Mouse (Mus musculus): Measurements from ENCODE around the gene Fat3. TPM values are rescaled to one million over a fixed set of nuclear protein-coding genes. Genes with fewer than 3 reads are reported as not detected.
A peak's percentile ranks its signal among the peaks of the same experiment; 100 is the strongest.

The Fat3 gene
- total RNA-seq, 2 experiments from 2014 or later: 0.57 to 0.70 TPM

DNA sequence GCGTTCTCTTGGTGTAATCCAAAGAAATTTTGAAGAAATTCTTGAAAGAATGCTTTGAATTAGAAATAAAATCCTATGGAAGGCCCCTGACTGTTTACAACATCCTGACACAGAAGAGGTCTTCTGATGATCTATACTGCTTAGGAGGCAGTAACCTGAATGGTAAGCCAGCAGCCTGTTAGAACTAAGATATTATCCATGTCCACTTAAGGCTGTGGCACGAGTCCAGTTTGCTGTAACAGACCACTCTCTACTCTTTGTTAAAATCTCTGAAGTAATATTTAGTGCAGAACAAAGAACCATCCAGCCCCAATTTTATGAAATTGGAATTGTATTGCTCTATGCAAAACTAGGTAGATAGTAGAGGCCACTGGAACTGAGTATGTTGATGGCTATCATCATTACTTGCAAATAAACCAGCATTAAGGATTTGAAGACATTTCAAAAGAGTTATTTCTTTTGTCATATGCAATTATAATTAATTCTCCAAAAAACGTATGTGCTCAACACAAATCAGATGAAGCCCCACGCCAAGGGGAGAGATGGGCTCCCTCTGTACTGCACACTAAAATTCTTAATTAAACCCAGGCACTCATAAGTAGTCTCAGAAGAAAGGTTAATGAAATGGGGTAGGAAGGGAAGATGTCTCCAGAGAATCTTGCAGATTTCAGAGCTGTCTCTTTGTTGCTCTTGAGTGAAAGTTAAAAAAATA lies 230.9 kb downstream of the Fat3 start:
- DNase-seq (ENCODE audit: low spot score): no peak
- intact Hi-C loops (cut with DNase I): no loop called here

DNA sequence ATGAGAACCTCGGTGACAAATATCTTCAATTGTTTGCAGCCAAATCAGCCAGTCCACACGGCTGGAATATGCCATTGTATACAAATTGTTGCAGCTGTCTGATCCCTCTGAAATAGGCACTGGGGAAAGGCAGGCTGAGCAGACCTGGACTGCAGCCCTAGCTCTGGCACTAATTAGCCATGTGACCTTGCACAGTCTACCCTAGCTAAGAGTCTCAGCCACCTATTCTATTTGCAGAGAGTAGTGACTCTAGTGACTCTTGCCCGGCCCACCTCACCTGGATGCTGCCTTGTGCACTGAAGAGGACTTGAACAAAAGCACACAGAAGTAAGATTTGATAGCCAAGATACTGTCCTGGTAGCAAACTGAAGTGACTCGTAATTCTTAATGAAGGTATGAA lies 235.6 kb downstream of the Fat3 start:
- no peak for DNase-seq (ENCODE audit: low spot score)
- intact Hi-C loops (cut with DNase I): no loop called here

DNA sequence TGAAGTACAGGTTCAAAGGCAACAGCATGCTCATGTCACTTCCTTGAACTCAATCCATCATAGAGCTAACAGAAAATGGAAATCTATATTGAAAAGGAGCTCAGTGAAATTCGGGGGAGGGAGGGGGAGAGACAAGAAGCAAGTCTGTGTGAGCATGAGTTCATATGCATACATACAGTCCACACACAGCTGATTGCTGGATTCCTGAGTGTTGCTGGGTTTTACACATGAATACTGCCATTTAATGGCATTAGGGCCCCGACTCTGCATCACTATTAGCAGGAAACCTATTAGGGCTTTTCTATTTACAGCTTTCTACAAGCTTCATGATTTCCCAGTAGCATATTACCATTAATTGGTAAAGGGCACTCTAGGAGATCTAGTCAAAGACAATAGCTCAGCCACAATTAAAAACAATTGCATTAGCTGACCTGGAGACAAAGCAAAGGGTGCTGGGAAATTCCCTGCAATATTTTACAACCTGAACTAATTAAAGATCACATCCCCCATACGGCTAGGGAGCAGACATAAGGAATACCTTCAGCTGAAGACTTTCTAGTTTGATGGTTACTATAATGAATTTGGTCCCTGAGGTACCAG lies 243.7 kb downstream of the Fat3 start:
- intact Hi-C loops (cut with DNase I): no loop called here
- no peak for DNase-seq (ENCODE audit: low spot score)

DNA sequence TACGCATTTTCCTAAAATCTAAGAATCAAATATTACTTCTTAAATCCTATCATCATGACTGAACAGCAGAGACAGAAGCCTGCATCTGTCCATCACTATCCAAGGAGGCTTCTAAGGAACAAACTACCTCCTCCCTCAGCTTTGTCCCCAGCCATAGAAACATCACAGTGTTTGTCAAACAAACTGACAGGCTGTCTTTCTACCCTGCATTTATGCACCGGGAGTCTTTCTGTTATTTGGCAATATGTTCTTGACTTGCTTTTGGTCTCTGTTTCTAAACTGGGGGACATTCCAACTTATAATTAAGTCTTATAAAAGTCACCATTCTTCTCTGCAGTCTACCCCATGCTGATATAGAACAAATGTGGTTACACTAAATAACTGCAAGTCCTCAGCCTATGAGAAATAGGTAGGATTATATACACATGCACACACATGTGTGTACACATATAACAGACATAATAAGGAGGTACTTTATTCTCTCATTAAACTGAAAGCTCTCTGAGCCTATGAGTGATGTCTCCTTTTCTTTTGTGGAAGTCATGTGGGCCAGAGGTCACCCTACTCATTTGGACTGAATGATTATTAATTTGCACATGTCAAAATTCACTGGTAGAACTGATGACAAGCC lies 244.4 kb downstream of the Fat3 start:
- DNase-seq (ENCODE audit: low spot score): no peak
- intact Hi-C loops (cut with DNase I): no loop called here

DNA sequence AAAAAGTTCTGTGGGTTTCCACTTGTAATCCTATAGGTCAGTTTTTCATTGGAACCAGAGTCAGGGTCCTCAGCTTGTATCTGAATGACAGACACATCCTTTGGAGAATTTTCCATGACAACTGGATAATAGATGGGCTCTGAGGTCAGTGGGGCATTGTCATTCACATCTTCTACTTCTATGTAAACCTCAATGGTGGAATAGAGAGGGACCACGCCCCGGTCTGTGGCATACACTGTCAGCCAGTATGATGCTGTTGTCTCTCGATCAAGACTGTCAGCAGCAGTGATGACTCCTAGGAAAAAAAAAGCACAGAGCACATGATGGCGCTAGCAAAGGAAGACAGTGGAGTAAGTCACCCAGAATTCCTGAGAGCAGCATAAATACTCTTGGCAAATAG lies 254.3 kb downstream of the Fat3 start:
- no peak for DNase-seq (ENCODE audit: low spot score)
- intact Hi-C loops (cut with DNase I): no loop called here

DNA sequence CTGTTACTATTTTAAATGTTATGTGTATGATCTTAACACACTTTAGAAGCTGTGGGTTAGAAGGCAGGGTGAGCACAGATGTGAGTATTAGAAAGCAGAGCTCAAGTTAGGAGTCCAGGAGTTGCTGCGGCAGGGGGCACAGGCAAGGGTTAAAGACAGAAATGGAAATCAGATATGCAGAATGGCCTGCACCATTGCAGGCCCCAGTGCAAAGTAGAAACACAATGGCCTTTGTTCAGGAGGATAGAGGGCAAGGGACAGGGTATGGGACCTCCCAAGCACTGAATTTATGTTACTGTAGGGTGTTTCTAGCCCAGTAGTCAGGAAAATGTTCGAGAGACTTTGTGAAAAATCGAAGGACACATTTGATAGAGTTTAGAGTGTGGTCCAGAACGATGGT lies 269.5 kb downstream of the Fat3 start:
- DNase-seq (ENCODE audit: low spot score): no peak
- intact Hi-C loops (cut with DNase I): no loop called here

DNA sequence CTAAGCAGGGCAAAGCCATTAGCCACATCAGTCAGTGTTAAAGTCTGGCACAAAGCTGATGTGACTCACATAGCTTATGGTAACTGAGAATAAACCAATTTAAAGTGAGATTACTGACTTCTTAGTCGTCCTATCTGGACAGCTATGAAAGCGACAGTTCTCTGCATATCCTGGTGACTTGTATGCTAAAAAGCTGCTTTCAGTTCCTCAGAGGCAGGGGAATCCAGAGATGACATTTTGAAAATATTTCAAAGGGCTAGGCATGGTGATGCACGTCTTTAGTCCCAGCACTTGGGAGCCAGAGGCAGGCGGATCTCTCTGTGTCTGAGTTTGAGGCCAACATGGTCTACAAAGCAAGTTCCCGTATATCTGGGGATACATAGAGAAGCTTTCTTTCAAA lies 272.2 kb downstream of the Fat3 start:
- intact Hi-C loops (cut with DNase I): no loop called here

DNA sequence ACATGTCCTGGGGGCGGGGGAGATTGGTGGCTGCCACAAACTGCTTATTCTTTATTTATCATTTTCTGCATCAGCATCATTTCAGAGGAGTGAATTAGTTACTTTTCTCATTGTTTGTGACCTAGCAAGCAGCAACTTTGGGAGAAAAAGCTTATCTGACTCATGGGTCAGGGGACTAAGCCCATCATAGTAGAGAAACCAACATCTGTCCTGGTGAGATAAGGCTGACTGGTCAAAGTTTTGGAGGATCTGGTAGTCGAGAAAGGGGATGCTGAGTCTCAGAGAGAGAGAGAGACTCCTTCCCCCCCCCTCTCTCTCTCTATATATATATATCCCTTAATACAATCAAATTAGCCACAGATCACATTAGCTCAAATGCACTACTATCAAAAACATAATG lies 273.7 kb downstream of the Fat3 start:
- intact Hi-C loops (cut with DNase I): no loop called here
- no peak for DNase-seq (ENCODE audit: low spot score)

More for the DNA sequence above, 272.2 kb downstream of the Fat3 start:
- DNase-seq (ENCODE audit: low spot score): no peak

DNA sequence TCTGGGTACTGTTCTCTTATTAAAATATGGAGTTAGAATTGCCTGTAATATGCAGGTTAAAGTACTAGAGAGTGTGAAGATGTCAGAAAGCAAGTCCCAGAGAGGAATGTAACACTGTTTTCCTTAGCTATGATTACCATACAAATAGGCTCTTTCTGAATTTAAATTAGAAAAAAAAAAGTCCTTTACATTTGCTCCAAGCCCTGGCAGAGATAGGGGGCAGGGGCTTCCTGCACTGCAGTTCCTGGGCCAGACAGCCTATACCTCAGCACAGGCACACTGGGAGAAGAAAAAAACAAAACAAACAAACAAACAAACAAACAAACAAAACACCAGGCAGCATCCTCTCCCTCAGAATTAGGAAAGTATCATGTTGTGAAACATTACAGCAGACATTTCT lies 274.5 kb downstream of the Fat3 start:
- intact Hi-C loops (cut with DNase I): no loop called here
- no peak for DNase-seq (ENCODE audit: low spot score)

DNA sequence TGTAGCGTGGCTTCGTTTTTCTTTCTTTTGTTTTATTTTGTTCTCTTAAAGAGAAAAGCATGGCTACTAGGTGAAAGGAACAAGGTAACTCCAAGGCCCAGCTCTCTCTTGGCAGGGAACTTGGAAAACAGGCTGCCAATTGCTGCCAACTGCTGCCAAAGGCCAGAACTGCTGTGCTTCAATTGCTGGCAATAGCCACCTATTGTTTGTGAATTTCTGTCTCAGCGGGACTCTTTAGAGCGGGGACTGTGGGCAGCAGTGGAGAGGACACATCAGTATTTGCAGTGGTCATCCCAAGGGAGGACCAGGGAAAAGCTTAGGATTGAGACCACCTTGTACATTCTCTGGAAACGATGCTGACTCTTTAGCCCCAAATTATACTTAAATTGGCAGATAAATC lies 279.2 kb downstream of the Fat3 start:
- intact Hi-C loops (cut with DNase I): no loop called here

DNA sequence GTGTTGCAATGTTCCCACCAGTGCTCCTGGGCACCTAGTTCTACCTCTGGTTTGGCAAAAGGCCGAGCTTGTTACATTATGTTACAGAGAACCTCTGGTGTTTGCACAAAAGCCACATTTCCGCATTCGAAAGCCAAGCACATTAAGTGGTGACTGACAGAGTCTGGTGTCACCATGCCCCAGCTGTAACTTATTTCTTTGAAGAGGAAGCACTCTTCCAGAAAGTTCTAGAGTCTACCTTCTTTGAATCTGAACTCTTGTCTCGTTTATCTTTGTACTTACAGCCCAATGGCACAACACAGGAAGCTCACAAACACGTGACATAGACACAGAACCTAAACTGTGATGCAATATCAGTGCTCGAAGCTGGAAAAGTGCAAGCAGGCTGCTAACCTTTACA lies 284.9 kb downstream of the Fat3 start:
- intact Hi-C loops (cut with DNase I): no loop called here
- no peak for DNase-seq (ENCODE audit: low spot score)

More for the DNA sequence above, 279.2 kb downstream of the Fat3 start:
- peak; percentile 7 for DNase-seq (ENCODE audit: low spot score)

DNA sequence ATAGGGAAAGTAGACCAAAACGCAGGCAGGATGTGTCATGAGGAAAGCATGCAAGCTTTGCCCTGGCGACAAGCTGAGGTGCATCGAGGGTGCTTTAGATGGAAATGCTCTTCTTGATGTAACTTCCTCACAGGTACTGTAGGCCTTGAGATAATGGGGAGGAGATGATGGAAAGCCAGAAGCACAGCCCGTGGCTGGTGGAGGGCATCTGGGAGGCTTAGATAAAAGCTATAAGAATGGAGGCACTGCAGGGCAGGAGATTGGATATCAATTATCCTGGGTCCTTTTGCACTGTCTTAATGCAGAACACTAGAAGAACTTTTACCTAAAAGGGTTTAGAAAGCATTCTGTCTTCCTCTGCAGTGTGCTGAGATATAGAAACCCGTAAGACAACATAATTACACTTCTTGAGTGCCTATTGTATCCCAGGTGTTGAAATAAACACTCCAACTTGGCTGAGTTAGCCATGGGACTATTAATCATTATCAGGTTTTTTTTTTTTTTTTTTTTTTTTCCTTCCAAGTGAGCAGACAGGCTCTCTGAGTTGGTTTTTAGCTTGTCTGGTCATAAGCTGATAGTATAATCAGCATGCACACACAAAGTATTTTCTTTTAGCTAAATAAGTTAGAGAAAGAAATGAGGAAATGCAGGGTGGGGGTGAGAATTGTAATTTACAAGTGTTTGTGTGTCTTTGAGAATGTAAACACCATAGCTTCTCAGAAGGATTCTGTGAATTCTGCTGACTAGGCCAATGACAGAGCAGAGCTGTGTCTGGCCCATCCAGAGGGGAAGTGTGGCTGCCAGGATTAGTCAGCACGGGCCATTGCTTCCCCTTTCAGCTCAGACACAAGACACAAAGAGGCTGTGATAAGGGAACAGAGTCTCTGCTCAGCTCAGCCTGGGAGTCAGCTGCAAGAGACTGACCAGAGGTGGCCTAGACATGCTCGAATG lies 286.1 kb downstream of the Fat3 start:
- DNase-seq (ENCODE audit: low spot score): peak; percentile 43
- intact Hi-C loops (cut with DNase I): no loop called here

DNA sequence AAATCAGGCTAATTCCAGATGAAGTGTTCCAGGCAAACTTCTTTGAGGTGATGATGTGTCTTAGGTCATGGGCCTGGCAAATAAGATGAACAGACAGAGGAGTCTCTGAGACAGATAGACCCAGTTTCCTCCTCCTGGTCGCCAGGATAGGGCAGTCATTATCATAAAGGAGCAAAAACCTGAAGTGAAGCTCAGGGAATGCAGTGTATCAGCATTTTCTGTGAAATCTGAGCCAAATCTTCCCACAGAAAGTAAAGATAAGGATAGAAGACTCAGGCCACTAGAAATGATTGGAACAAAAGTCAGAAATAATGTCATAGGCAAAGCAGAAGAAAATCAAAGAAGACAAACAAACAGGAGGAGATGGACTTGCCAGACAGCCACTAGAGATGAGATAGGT lies 287.8 kb downstream of the Fat3 start:
- intact Hi-C loops (cut with DNase I): no loop called here
- no peak for DNase-seq (ENCODE audit: low spot score)

DNA sequence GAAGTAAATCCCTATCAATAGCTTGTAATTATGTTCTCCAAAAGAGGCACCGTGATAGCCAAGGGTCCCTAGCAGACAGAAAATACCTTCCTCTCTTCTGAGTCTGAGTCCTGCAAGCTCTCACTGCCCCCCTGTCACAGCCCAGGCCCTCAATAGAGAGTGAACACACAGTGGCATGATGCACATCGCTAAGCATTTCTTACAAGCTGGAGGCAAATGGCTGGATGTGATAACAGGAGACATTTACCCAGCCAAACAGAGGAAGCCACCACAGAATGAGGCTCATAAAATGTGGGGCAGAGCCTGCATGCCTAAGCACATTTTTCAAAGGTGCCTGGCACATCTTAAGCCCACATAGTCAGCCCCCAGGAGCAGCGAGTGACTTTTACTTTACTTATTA lies 288.5 kb downstream of the Fat3 start:
- intact Hi-C loops (cut with DNase I): no loop called here
- no peak for DNase-seq (ENCODE audit: low spot score)

DNA sequence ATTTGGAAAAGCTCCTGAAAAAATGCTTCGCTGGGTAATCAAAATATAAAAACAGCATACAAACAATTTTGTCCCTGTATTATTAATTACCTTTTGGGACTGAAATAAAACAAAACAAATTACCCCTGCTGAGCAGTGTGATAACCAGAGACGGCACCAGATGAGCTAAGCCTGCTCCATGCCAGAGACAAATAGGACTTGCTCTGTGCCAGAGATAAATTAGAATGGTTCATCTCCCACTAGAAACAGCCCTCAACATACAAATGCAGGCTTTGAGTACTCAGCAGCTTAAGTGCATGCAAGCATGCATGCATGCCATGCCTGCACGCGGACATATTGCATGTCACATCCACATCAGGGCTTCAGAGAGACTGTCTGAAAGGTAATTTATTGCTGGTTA lies 288.9 kb downstream of the Fat3 start:
- DNase-seq (ENCODE audit: low spot score): no peak
- intact Hi-C loops (cut with DNase I): no loop called here

DNA sequence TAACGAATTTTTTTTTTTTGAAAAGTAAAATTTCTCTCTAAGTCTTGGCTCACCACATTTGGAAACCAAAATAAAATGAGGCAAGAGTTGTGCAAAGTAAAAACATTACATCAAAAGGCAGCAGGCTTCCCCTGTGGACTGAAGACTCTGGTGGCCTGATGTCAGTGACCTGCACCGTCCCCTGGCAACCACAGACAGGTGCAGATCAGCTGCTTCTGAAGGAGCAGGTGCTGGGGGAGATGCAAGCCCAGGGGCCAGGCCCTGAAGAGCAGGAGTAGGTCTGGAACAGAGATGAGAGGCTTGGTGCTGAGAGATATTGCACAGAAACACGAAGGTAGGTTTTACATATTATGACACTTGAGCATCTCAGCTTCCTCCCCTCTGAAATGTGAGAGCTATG lies 289.6 kb downstream of the Fat3 start:
- no peak for DNase-seq (ENCODE audit: low spot score)
- intact Hi-C loops (cut with DNase I): no loop called here

DNA sequence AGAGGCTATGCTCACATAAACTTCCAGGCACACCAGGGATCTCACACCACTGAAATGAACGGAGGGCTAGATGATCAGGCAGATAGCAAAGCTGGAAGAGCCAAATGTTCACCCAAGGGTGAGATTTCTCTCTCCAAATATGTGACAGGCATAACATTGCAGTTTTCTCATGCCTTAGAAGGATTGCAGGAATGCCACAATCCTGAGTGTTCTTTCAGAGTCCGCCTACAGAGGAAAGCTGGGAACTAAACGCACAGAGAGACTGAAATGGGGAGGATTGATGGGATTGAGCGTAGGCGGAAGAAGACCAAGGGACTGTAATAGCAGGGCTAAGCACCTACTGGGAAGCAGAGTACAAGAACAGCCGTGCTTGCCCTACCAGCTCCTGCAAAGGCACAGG lies 298.8 kb downstream of the Fat3 start:
- DNase-seq (ENCODE audit: low spot score): no peak
- intact Hi-C loops (cut with DNase I): no loop called here

DNA sequence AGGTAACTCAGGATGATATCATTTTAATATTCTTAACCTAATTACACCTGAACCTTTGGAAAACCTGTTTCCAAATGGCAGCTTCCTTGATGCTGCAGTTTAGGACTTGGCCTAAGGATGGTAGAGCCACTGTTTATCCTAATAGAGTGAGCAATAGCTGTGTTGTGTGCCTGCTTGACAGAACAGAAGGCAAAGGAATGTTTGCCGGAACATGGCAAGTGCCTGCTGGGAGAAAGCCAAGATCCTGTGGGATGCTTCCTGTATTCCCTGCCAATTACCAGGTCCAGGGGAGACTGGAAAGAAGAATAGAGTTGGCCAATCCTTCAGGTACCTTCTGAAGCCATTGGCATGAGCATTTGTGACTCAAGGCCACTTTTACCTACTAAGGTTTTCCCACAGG lies 300.1 kb downstream of the Fat3 start:
- intact Hi-C loops (cut with DNase I): no loop called here
- no peak for DNase-seq (ENCODE audit: low spot score)

DNA sequence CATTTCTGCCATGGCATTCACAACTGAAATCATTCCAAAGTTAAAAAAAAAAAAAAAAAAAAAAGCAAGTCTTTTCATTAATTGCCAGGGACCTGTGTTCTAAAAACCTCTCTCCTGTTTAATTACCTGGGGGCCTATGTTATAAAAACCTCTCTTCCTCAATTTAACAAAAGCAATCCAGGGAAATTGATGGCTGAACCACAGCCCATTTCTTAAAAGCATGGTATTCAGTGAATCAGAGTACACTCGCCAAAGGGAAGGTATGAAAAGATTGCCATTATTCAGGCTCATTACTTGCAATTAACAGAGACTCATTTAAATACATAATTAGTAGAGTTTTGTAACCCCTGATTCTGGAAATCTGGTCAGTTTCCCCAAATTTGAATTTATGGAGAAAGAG lies 314.6 kb downstream of the Fat3 start:
- DNase-seq (ENCODE audit: low spot score): no peak
- intact Hi-C loops (cut with DNase I): no loop called here

DNA sequence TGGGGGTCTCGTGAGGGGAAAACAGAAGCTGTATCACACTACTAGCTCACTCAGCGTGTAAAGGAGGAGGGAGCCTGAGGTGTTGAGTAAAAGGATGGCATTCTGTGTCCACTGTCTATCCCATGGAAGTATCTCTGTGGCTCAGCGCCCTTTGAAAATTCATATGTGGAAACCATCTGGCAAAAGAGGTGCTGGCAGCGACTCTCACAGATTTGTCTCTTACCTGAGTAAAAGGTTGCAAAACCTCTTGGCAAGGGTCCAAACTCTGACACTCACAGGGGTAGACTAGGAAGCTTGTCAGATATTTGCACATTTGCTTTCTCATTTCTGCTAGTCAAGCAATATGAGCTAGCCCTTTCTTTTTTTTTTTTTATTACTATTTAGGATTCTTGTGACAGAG lies 331.8 kb downstream of the Fat3 start:
- no peak for DNase-seq (ENCODE audit: low spot score)
- intact Hi-C loops (cut with DNase I): no loop called here

DNA sequence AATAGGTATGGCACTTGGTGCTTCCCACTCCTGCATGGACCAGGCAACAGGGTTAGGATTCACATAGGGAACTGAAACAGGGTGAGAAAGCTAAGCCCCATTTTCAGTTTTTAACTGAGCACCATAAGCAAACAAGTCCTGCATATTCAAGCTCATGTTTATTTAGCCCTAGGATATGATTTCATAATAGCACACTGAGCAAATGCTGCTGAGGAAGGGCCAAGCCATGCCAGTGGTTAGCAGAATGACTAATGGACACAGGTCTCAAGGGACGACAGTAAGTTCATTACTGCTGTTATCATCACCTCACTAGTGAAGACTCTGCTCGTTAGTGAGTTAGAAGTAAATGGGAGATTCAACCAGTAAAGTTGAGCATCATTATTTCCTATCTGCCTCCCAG lies 333.0 kb downstream of the Fat3 start:
- intact Hi-C loops (cut with DNase I): no loop called here
- DNase-seq (ENCODE audit: low spot score): no peak
